Mouse (Mus musculus): ENCODE results near the gene Neurl1b.

Gene Neurl1b

GRCm38 (mm10) chr17:26452371-26452972 lies 37.8 kb downstream of the Neurl1b start:
- peak; percentile 81 for DNase-seq (ENCODE audit: low spot score)

GRCm38 (mm10) chr17:26457506-26457905 lies 42.9 kb downstream of the Neurl1b start:
- DNase-seq (ENCODE audit: low spot score): no peak

DNA sequence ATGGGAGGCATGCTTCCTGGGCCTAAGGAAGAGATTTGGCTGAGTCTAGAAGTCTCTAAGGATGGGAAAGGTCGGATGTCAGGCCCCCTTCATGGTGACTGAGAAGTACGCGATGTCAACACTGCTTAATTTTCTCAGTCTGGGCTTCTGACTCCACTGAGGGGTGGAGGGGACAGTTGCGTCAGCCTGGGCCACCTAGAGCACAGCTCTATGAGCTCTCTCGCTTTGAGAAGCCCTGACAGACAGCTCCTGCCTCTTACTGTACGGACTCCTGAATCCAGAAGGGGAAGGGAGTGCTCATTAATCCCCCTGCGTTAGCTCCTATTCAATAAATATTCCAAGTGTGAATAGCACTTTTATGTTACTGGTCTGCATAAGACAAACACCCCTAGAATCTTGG lies 43.4 kb downstream of the Neurl1b start:
- no peak for DNase-seq (ENCODE audit: low spot score)

DNA sequence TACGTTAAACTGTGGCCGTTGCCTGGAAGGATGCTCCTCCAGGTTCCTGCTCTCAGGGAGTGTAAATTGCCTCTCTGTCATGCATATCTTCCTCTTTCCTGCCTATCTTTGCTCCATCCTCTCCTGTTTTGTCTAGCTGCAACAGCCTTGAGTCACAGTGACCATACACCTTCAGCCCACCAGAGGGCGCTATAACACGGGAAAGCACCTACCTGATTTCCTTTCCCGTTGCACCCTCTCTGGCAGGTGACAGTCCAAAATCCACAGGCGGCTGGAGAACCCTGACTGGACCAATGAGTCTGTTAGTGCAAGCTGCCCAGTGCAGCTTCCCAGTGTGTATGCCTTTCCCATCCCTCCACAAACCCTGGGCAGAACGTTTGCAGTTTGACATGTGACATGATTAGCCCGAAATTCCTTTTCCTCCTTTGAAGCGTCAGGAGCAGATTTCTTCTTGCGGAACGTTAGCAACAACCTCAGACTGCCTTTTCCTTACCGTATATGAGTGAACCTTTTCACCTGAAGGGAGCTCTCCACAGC lies 48.1 kb downstream of the Neurl1b start:
- DNase-seq (ENCODE audit: low spot score): peak; percentile 81

GRCm38 (mm10) chr17:26463432-26463831 lies 48.8 kb downstream of the Neurl1b start:
- DNase-seq (ENCODE audit: low spot score): no peak

- no peak for DNase-seq (ENCODE audit: low spot score)
Observed at GRCm38 (mm10) chr17:26463984-26464383, 49.4 kb downstream of the Neurl1b start.

DNA sequence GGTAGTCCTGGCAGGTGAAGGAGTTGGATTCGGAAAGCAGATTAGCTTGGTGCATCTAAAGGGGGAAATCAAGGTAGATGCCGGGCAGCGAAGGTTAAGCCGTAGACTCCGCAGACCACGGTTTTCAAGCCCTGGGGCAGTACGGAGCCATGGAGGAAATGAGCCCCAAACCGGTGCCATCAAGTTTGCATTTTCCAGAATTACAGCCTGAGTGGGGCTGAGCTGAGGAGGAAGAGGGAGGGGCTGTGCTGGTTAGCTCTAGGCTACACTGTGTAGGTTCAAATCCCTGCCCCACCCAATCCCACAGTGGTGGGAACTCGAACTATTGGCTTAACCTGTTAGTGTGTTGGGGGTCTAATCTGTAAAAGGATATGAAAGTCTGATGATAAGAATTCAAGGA lies 49.9 kb downstream of the Neurl1b start:
- no peak for DNase-seq (ENCODE audit: low spot score)

DNA sequence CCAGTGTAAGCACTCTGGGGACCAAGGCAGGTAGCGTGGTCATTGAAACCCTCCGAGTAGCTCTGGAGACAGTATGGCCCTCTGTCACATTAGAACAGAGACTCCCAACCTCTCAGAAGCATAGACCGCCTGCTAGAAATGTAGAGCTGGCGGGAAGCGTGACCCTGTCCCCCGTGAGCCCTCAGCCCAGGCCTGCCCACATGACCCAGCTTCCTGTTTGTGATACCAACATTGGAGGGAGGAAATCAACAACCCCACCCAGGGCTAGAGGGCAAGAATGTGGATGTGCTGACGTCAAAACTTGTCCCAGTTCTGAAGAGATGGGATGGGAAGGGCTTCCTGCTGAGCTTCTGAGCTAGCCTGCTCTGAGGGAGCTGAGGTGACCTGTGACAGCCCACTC lies 50.3 kb downstream of the Neurl1b start:
- DNase-seq (ENCODE audit: low spot score): no peak

DNA sequence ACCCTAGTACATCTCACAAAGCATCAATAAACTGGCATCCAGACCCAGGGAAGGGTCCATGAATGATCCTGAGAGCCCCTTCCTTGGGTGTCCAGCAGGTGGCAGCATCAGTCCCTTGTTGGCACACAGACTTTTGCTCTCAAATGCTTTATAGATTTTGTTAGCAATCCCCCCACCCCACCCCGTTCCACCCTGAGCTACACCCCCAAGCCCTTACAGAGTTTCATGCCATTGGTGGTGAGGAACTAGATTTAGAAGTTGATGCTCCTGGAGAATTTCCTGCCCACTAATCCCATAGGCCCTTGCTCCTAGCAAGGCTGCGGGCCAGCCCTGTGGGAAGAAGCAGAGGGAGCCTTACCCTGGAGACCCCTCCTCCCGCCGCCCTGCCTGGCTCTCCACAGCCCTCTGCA lies 52.1 kb downstream of the Neurl1b start:
- DNase-seq (ENCODE audit: low spot score): peak; percentile 82

DNA sequence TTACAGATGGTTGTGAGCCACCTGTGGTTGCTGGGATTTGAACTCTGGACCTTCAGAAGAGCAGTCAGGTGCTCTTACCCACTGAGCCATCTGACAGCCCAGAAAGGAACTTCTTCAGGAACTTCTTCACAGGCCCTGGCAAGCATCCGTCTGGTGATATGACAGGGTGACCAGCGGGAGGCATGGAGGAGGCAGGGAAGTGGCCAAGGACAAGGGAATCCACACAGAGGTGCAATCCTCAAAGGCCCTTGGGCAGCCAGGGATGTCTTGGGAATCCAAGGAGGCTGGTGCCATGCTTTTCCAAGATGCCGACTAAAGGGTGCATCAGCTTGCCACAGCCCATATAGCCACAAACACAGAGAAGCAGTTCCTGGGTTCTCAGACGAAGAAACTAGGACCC lies 53.0 kb downstream of the Neurl1b start:
- DNase-seq (ENCODE audit: low spot score): no peak

GRCm38 (mm10) chr17:26468102-26468894 lies 53.7 kb downstream of the Neurl1b start:
- no peak for DNase-seq (ENCODE audit: low spot score)

- DNase-seq (ENCODE audit: low spot score): no peak
Observed at GRCm38 (mm10) chr17:26476871-26477270, 62.2 kb downstream of the Neurl1b start.

DNA sequence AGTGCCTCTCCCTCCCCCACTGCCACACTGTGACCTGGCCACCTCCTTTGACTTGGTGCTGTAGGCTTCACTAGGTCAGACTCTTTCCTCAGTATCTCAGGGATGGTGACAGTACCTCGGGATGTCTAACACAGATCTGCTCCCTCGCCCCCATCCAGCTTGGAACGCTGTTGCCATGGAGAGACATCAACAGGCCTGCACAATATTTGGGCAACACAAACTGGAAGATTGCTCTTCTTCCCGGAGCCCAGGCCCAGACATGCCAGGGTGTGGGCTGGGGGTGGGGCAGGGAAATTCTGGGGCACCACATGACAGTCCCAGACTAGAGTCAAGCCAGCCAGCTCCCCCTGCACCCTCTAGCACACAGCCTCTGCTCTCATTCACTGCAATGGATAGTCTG lies 64.0 kb downstream of the Neurl1b start:
- no peak for DNase-seq (ENCODE audit: low spot score)

DNA sequence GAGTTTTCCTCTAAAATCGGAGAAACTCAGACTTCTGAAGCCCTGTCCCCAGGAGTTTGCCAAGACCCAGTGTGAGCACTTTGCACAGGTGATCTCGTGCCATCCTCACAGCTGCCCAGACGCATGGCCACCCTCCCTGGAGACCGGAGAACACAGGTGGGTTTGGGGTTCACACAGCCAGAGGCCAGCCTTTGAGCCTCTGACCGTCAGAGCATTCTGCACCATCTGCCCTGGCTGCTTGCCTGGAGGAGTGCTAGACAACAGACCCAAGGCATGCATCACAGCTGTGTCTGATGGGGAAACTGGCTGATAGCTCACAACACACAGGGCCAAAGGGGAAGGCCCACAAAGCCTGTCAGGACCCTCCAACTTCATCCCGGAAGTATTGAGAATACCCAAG lies 65.0 kb downstream of the Neurl1b start:
- DNase-seq (ENCODE audit: low spot score): no peak

DNA sequence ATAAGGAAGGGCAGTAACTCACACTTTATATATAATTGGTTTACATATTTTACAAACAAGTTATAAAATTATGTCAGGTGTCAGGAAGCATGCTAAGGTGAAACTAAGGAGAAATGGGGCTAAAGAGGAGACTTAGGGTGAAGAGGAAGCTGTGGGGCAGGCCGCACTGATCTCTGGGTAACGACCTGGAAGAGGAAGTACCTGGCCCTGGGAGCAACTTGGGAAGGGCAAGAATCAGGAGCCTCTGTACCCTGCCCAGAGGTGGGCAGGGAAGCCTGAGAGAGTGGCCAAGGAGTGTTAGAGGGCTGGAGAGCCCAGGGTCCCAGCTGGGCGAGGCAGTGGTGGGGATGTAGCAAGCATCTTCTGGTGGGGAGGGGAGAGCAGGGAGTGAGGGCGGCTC lies 66.3 kb downstream of the Neurl1b start:
- DNase-seq (ENCODE audit: low spot score): no peak

DNA sequence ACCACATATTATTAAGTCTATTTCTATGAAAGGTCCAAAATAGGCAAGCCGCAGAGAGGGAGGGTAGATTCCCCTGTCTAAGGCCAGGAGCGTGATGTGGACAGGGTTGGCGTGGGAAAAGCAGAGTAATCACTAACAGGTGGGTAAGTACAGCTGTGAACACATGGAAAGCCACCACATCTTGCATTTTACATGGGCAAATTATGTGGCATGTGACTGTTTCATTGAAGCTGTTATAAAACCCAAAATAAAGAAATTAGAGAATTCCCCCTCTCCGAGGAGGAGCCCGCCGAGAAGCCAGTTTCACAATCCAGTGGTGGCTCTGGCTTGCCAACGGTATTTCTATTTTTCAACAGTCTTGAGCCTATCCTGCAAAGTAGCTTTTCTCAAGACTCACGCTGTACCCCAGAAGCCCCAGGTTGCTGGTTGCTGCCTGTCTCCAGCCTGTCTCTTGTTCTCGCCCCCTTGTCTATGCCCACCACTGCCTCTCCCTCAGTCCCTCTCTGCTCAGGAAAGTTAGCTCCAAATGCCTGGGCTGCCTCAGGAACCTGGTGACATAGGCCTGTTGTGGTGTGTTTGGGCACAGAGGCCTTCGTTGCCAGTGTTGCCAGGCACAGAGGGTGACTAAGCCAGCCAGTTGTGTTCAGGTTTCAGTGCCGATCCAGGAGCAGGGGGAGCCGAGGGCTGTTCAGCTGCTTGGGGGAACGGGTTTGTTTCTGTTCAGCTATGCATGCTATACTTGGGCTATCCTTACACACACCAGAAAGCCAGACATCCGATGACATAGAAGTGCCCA lies 70.2 kb downstream of the Neurl1b start:
- DNase-seq (ENCODE audit: low spot score): no peak

DNA sequence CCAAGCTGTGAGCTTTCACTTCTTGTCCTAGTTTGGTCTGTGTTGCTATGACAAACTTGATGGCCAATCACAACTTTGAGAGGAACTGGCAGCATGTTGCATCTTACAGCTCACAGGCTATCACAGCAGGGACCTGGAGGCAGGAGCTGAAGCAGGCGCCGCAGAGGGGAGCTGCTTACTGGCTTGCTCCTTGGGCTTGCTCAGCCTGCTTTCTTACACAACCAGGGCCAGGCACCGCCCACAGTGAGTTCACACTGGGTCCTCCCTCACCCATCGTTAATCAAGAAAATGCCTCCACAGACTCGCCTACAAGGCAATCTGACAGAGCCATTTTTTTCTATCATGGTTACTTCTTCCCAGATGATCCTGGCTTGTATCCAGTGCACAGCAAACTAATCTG lies 72.6 kb downstream of the Neurl1b start:
- DNase-seq (ENCODE audit: low spot score): no peak

- DNase-seq (ENCODE audit: low spot score): no peak
Observed at GRCm38 (mm10) chr17:26487917-26488316, 73.3 kb downstream of the Neurl1b start.

GRCm38 (mm10) chr17:26488711-26489403 lies 74.2 kb downstream of the Neurl1b start:
- no peak for DNase-seq (ENCODE audit: low spot score)

GRCm38 (mm10) chr17:26490072-26490471 lies 75.4 kb downstream of the Neurl1b start:
- no peak for DNase-seq (ENCODE audit: low spot score)

DNA sequence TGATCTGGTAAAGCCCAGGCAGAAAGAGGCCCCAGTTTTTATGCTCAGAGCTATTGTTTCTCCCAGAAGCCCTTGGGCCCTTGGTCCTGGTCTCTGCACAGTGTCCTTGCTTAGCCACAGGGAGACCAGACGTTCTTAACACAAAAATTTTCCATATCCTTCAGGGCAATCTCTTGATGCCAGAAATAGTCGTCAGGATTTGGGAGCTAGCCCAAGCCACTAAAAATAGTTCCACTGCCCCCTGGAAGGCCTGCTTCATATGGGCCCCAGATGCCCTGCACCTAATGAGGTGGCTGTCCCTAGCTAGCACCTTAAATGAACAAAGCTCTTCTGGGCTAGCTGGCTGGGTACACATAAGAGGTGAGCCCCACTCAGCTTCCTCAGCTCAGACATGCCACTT lies 76.3 kb downstream of the Neurl1b start:
- DNase-seq (ENCODE audit: low spot score): no peak

DNA sequence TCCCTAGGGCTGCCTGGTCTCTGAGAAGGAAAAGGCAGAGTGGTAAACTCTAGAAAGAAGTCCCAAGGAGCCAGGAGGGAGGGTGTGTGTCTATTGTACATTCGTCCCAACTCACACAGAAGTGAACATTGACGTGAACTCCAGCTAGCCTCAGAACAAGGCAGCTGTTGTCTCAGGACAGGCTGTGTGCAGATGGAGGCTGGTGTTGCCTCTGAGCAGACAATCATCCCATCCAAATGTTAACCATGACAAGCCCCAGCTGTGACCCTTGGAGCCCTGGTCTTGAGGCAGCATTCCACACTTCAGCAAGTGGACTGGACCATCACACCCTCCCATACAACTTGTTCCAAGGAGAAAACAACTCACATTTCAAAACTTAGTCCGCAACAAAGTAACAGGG lies 77.6 kb downstream of the Neurl1b start:
- no peak for DNase-seq (ENCODE audit: low spot score)

All from layer of hippocampus, adult 11-12 months (tissue).